Mouse (Mus musculus) ES-E14 (cell line): ENCODE data around the gene Dpp9.

Experiments
- MAFK ChIP-seq: IDR thresholded peaks from 2 replicates; pipeline ENCODE4 v1.6.1; 2014; ENCODE audit warnings: mild to moderate bottlenecking, low read depth, low read length, inconsistent platforms; ENCODE audit not compliant: insufficient read depth
- ZC3H11A ChIP-seq: IDR thresholded peaks from 2 replicates; pipeline ENCODE4 v1.6.1; 2012; ENCODE audit warnings: low read depth, mild to moderate bottlenecking, inconsistent platforms, low read length, borderline replicate concordance
- ZNF384 ChIP-seq: IDR thresholded peaks from 2 replicates; pipeline ENCODE4 v1.6.1; 2012; ENCODE audit warnings: low read depth, low read length, inconsistent platforms

DNA sequence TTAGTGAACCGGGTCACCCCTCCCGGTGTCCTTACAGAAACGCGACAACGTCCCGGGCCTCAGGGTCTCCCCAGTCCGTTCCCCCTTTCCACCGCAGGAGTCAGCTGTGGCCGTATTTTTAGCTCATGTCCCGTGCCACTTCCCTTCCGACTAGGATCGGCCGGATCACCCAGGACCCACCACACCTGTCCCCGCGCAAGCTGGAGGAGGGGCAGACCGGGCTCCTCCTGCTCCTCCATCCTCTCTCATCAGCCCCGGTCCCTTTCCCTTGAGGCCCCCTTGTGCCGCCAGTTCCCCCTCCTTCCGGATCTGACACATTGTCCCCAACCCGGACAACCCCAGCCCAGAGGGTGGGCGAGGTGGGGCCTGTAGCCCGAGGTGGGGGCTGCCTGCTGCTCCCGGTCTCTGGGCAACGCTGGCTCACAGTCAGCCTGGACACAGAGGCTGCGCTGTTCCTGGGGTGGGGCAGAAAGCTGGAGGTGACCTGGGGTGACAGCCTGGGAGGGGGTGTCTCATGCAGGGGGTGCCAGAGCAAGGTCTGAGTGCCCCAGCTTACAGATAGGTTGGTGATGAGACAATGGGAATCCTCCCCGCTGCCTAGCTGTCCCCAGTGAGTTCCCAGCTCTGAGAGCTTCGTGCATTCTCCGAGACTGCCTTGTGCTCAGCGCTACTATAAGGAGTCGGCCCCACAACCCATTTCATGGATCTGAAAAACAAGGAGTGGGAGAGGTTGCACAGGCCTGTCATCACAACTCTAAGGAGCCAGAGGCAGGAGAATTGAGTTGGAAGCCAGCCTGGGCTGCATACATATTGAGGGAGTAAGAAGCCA lies 69.7 kb downstream of the Dpp9 start:
- TF ChIP-seq ZC3H11A (no peak), MAFK (no peak), ZNF384 (no peak)
